Mouse (Mus musculus) cerebellum, postnatal 10 days (tissue): ENCODE results near the gene Lsmem1.

Experiments used
- DNase-seq, 2 experiments: peaks; one replicate each; pipeline ENCODE4 v3.0.0; 2021; ENCODE audit warnings: mixed read lengths in 2 of 2

Lsmem1 gene

DNA sequence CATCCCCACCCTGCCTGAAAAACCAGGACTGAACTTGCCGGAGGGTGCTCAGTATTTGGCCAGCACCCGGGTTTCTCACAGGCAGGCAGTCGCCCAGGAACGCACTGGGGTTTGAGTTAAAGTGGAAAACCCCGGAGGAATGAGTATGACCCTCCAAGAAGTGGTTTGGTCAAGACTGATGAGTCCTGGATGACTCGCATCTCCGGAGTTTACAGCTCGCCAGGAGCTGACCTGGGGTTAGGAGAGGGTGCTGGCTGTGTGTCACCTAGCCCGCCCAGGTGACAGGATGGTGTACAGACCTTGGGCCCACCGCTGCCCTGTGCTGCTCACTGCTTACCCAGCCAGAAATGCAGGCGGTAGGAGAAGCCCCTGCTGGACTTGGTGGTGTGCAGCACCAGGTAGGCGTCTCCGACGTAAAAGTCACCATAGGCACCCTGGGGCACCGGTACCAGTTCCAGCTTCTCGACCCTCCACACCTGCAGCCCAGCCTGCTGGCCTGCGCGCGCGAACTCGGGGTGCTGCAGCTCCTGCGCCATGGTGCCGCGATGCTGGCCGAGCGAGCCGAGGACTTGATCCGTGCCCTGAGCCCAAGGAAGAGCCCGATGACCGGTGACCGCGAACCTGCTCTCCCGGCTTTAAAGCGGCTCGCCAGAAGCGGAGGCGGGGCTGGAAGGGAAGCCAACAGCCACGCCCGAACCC is 65.6 kb downstream of the Lsmem1 start, which contains the start of gene Scin:
Gene Scin (minus strand): TSS at position 656 of the 699 bp plus-strand sequence.
- DNase-seq: peak; percentile 42 to 45

DNA sequence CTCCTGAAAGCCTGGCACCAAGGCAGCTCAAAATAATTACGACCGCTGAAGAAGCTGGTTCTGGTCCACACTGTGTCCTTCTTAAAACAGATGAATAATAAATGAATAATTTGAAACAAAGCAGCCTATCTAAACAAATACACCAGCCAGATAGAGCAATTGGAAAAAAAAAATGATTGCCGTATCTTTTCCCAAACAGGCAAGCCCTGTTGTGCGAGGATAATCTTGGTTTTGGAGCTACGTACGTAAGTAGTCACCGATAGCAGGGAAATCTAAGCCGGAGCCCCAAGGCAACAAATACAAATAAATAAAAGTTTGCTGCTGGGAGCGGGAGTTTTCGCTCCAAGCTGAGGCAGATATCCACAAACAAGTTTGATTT is 66.1 kb downstream of the Lsmem1 start:
- no peak for DNase-seq
